Mouse (Mus musculus) retina, postnatal 1 day (tissue): ENCODE measurements around the gene Nek7.
A peak's percentile ranks its signal among the peaks of the same experiment; 100 is the strongest.

Source experiments
- DNase-seq: peaks from one replicate; pipeline ENCODE4 v3.0.0-alpha.2; 2012

The Nek7 gene

GRCm38 (mm10) chr1:138619996-138620461 lies at the start of gene Nek7:
Gene Nek7 (minus strand): TSS chr1:138620141.
- peak; percentile 69 for DNase-seq

- DNase-seq: no peak
Measured at GRCm38 (mm10) chr1:138662342-138662741, 42.4 kb upstream of the Nek7 start.

GRCm38 (mm10) chr1:138654212-138654611 lies 34.3 kb upstream of the Nek7 start:
- no peak for DNase-seq

- DNase-seq: no peak
Measured at GRCm38 (mm10) chr1:138644991-138645390, 25.1 kb upstream of the Nek7 start.

GRCm38 (mm10) chr1:138643306-138643830 lies 23.4 kb upstream of the Nek7 start:
- DNase-seq: no peak

- no peak for DNase-seq
Measured at GRCm38 (mm10) chr1:138640934-138641461, 21.1 kb upstream of the Nek7 start.

GRCm38 (mm10) chr1:138637850-138638249 lies 17.9 kb upstream of the Nek7 start:
- no peak for DNase-seq

GRCm38 (mm10) chr1:138634561-138634960 lies 14.6 kb upstream of the Nek7 start:
- DNase-seq: no peak

- DNase-seq: no peak
Measured at GRCm38 (mm10) chr1:138628919-138629318, 9.0 kb upstream of the Nek7 start.

- no peak for DNase-seq
Measured at GRCm38 (mm10) chr1:138628486-138628885, 8.5 kb upstream of the Nek7 start.

GRCm38 (mm10) chr1:138627804-138628203 lies 7.9 kb upstream of the Nek7 start:
- DNase-seq: no peak

- DNase-seq: no peak
Measured at GRCm38 (mm10) chr1:138626288-138626687, 6.3 kb upstream of the Nek7 start.

- peak; percentile 65 for DNase-seq
Measured at GRCm38 (mm10) chr1:138623870-138624269, 3.9 kb upstream of the Nek7 start.

- DNase-seq: no peak
Measured at GRCm38 (mm10) chr1:138622831-138623230, 2.9 kb upstream of the Nek7 start.

GRCm38 (mm10) chr1:138622431-138622830 lies 2.5 kb upstream of the Nek7 start:
- peak; percentile 49 for DNase-seq

- DNase-seq: peak; percentile 97
Measured at GRCm38 (mm10) chr1:138619114-138619971, 598 bp downstream of the Nek7 start.

- peak; percentile 92 for DNase-seq
Measured at GRCm38 (mm10) chr1:138618012-138618354, 2.0 kb downstream of the Nek7 start.

- no peak for DNase-seq
Measured at GRCm38 (mm10) chr1:138617279-138618011, 2.5 kb downstream of the Nek7 start.

GRCm38 (mm10) chr1:138615388-138615787 lies 4.6 kb downstream of the Nek7 start:
- DNase-seq: no peak

GRCm38 (mm10) chr1:138614552-138615287 lies 5.2 kb downstream of the Nek7 start:
- no peak for DNase-seq

GRCm38 (mm10) chr1:138612177-138612576 lies 7.8 kb downstream of the Nek7 start:
- no peak for DNase-seq

- DNase-seq: no peak
Measured at GRCm38 (mm10) chr1:138609176-138609575, 10.8 kb downstream of the Nek7 start.

- no peak for DNase-seq
Measured at GRCm38 (mm10) chr1:138608336-138608735, 11.6 kb downstream of the Nek7 start.
